Mouse (Mus musculus) kidney, adult 18-20 months (tissue): ENCODE results near the gene Vps53.
"Not testable (repeated sequence)": the region's sequence is repeated elsewhere in the genome, so short reads cannot be mapped to it uniquely, and the experiment has no call there.

Experiments
- DNase-seq: peaks from one replicate; pipeline ENCODE4 v3.0.0; 2021

Vps53 gene

DNA sequence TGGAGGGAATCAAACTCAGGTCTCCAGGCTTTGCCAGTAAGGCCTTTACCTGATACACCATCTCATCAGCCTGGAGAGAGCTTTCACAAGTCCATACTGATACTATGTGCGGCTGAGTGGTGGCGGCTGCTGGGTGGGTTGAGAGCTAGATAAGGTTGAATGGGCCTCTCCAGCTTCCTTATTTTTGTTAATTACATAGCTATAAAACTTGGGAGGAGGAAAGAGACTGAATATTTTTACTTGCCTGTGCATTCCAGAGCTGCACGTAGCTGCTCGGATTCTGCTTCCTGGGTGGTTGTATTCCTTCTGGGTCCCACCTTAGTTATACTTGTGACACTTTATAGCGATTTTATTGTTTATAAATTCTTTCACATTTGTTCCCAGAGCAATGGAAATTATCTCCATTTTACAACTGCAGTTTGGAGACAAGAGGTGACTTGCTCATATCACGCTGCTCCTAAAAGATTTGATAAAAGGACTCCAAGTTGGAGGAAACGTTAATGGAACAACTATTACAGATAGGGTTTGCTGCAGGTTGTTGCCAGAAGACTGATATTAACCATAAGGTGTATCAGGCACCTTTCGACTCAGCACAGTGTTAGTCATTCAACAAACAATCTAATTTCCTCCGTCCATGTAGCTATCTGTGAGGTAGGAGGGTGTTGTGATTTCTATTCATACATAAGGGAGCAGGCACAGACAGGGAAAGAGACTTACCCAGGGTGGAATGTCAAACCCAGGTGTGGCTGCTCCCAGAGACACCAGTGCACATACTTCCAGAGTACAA, 168.4 kb downstream of the Vps53 start:
- DNase-seq, result no peak

DNA sequence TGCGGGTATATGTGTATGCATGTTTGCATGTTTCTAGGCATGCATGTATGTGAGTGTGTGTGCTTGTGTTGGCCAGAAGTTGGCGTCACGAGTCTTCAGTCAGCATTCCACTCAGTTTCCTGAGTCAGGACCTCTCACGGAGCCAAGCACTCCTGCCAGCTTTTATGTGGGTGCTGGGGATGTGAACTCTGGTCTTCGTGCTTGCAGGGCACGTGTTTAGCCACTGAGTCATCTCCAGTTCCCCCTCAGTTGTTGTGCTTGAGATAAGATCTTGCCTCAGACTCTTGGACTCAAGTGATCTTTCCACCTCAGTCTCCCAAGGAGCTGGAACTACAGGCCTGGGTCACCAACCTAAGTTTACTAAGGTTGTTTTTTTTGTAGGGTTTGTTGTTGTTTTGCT, 170.3 kb downstream of the Vps53 start:
- no peak for DNase-seq

DNA sequence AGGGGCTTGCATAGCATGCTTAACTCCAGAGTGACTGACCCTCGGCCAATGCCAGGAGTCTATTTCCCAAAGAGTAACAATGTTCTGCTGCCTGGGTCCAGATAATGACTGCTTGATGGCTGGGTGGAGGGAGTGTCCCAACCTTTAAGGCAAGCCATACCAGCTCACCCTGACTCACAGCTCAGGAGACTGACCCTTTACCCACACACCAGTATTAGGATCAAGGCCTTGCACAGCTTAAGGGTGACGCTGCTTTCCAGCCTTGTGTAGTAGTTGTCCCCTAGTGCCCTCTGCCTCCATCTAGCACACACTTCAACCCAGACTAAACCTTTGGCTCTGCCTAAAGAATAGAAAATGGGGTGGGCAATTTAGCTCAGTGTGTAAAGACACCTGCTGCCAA, 171.3 kb downstream of the Vps53 start:
- no peak for DNase-seq

DNA sequence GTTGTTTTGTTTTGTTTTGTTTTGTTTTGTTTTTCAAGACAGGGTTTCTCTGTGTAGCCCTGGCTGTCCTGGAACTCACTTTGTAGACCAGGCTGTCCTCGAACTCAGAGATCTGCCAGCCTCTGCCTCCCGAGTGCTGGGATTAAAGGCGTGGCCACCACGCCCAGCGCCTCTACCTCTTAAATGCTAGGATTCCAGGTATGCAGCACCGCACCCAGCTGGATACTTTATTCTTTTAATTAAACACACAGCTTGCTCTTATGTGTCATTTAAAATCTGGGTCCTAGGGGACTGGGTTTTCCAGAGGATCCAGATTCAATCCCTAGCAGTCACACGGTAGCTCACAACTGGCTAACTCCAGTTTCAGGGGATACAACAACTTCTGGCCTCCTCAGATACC, 175.2 kb downstream of the Vps53 start:
- DNase-seq, result not testable (repeated sequence)

DNA sequence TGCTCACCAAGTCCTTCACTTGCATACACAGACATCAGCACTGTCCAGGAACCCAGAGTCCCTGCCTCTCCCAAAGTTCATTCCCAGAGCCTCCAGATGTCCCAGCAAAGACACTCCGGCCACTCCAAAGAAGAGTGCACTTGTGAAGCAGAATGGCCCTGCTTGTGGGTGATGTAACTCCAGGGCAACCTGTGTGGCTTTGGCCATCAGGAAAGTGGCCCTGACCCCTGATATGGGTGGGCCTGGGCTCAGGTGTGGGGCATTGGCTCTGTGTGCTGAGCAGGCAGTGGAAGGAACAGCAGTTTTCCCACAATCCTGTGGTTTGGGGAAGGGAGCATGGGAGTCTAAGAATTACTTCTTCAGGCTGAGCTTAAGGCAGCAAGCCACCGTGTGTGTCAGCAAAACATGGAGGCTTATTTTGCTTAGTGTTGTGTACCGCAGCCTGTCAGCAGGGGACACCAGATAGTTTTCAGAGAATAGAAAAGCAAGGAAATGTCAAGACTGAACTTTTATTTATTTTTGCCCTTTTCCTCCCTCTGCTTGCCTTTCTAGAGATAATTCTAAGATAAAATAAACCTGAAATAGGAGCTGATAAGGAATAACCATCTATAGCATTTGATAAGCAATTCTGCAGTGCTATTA, 178.1 kb downstream of the Vps53 start:
- DNase-seq, result no peak

DNA sequence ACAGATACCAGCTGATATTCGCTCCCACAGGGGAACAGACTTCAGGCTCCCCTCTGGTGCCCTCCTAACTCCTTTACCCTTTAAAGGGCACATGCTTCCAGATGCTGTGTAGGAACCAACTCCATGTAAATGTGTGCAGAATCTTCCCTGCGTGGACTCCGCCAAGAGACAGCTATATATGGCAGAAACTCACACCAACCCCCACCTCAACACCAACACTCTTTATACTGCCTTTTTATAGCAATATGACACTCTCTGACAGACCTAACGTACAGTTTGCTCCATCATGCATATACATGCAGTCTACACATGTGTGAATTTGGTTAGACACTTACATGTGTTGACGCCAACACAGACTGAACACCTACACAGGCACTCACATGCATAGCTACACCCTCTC, 178.7 kb downstream of the Vps53 start:
- DNase-seq, result no peak

DNA sequence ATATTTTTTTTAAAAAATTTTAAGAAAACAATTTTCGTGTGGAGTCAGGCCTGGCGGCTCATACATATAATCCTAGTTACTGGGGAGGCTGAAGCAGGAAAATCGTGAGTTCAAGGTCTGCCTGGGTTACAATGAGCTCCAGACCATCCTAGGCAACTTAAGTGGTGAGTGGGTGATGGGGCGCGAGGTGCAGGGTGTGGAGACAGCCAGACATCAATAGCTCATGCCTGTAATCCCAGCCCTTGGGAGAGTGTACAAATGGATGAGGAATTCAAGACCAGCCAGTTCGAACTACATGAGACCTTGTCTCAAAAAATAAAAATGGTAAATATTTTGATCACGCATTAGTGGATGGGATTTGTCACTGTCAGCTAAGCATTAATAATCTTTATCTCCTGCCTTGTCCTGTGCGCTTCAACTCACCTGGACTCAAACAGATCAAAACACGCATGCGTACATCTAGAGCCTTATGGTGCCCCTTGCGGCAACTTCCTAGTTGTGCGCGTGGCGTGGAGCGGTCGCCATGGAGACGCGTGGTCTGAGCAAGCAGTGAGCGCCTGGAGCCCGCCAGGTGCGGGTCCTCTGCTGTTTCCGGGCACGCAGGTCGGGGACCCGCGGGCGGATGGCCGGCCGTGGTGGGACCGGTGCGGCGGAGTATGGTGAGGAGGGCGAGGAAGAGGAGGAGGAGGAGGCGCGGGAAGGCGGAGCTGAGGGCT, 179.8 kb downstream of the Vps53 start, which contains the start of gene 1700016K19Rik:
Gene 1700016K19Rik, plus strand, starts transcription at position 473 of the 716 bp plus-strand sequence.
- peak; percentile 86 for DNase-seq
